Mouse (Mus musculus): Measurements from ENCODE around the gene Megf11.

DNA sequence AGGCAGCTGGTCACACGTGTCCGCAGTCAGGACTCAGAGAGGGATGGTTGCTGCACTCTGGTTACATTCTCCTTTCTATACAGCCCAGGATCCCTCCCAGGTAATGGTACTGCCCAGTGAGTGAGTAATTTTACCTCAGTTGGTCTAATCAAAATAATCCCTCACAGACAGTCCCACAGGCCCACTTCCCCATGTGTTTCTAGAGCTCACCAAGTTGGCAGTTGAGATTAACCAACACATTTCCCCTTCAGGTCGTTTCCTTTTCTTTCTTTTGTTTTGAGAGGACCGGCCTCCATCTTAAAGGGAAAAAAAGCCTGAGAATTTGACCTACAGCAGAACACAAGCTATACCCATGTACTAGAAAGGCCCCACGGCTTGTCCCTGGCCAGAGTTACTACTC, 39.5 kb upstream of the Megf11 start:
- TF ChIP-seq CTCF (IDR thresholded peaks at IDR 0.05; ENCODE audit: low read depth) (no peak), EP300 (IDR thresholded peaks at IDR 0.05; ENCODE audit: low read depth) (no peak)
